Mouse (Mus musculus): ENCODE results near the gene Fkbp7. TPM values are rescaled to one million over a fixed set of nuclear protein-coding genes. Genes with fewer than 3 reads are reported as not detected.
"Not testable (repeated sequence)": the region's sequence is repeated elsewhere in the genome, so short reads cannot be mapped to it uniquely, and the experiment has no call there.

Fkbp7 gene
- total RNA-seq, 1 experiment from 2014 or later, result 16.3 TPM

DNA sequence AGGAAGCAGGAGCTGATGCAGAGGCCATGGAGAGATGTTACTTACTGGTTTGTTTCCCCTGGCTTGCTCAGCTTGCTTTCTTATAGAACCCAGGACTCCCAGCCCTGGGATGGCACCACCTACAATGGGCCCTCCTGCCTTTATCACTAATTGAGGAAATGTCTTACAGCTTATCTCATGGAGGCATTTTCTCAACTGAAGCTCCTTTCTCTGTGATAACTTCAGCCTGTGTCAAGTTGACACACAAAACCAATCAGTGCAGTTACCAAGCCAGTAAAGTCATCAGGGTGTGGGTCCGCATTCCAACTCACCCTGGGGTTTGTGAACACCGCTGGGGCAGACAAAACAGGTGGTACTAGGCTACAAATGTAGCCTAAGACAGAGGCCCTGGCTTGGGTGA is 50.6 kb downstream of the Fkbp7 start:
- not testable (repeated sequence) for ATAC-seq (replicated peaks in 1 of 2; ENCODE audit: insufficient read depth in 1 of 2, low FRiP score in 2 of 2, low TSS enrichment in 1 of 2, low read depth in 1 of 2, poor library complexity in 2 of 2, severe bottlenecking in 2 of 2)

DNA sequence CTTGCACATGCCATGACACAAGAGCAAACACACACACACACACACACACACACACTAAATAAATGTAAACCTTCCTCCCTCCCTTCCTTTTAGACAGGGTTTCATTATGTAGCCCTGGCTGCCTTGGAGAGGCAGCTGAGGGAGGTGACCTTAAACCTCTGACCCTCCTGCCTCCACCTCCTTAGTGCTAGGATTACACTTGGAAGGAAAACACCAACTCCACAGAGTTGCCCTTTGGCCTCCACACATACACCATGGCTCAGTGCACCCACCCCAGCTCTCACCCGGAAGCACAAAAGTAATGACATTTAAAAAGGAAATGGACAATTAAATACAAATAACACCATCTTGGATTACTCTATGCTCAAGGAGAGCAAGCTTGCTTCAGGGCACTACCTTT is 51.2 kb downstream of the Fkbp7 start:
- ATAC-seq (replicated peaks in 1 of 2; ENCODE audit: insufficient read depth in 1 of 2, low FRiP score in 2 of 2, low TSS enrichment in 1 of 2, low read depth in 1 of 2, poor library complexity in 2 of 2, severe bottlenecking in 2 of 2), result no peak

DNA sequence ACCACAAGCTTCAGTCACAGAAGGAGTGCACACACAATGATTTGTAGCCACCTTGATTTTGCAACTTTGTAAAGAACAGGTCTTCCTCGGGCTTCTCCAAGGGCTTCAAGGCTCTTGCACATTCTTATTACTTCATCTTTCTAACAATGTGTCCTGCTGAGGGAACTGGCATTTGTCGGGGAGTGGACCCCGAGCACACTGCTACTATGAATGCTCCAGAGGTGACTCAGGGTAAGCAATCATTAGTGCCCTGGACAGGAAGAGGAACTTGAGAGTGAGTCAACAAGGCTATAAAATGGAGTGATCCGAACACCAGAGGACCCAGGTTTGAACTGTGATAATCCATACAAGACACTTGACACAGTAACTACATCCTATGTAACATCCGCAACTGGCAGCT is 52.7 kb downstream of the Fkbp7 start:
- ATAC-seq (replicated peaks in 1 of 2; ENCODE audit: insufficient read depth in 1 of 2, low FRiP score in 2 of 2, low TSS enrichment in 1 of 2, low read depth in 1 of 2, poor library complexity in 2 of 2, severe bottlenecking in 2 of 2), result no peak

DNA sequence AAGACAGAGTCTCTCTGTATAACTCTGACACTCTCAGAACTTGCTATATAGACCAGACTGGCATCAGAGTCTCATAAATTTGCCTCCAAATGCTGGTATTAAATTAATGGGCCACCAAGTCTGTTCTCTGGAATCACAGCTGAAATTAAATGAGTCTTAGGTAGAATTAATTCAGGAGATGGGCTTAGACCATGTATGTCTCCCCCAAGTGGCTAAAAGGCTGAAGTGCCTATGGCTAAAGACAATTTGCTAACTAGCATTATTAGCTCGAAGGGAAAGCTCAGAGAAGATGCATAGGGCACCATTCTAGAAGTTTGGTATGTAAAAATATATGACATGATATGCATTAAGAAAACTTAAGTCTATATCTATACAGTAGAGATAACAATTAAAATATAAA is 54.8 kb downstream of the Fkbp7 start:
- ATAC-seq (replicated peaks in 1 of 2; ENCODE audit: insufficient read depth in 1 of 2, low FRiP score in 2 of 2, low TSS enrichment in 1 of 2, low read depth in 1 of 2, poor library complexity in 2 of 2, severe bottlenecking in 2 of 2), result peak in 1 of 2 experiments; percentile 68; a peak in 2 of 4 replicates

Other genes starting within 250 kb of the Fkbp7 start
- 11.9 and 17.6 TPM in 2 replicates for gene Prkra, start 25.1 kb downstream of the Fkbp7 start, total RNA-seq (2017)
- not detected in 2 replicates for gene Pjvk, start 24.6 kb downstream of the Fkbp7 start, total RNA-seq (2017)
- gene Plekha3, start 2.2 kb upstream of the Fkbp7 start, total RNA-seq (2017), result 25.3 and 28.1 TPM in 2 replicates